Mouse (Mus musculus): ENCODE data around the gene Il1rl1. TPM values are rescaled to one million over a fixed set of nuclear protein-coding genes. Genes with fewer than 3 reads are reported as not detected.

Gene Il1rl1
- not detected in 2 replicates for polyA plus RNA-seq (2015; fragmentation: Nextera tagmentation; extraction: Ambion mirVana)

- Histone ChIP-seq H3K27me3 (no peaks in the 10 kb centered on the region), H3K36me3 (no peaks in the 10 kb centered on the region), H3K9me3 (no peaks in the 10 kb centered on the region), H3K4me3 (no peak within 1 kb of the TSS), H3K9ac (replicated peaks) (no peak within 1 kb of the TSS), H3K4me1 (no peaks in the 10 kb centered on the region), H3K27ac (replicated peaks) (no peak within 1 kb of the TSS), H3K4me2 (replicated peaks) (no peak within 1 kb of the TSS)
- 86% methylated on average over 5 of the region's 5 CpGs for WGBS
- no peak for ATAC-seq (replicated peaks)
Measured at GRCm38 (mm10) chr1:40428910-40429675, at the start of gene Il1rl1. Gene Il1rl1 (plus strand): TSS chr1:40429570.

DNA sequence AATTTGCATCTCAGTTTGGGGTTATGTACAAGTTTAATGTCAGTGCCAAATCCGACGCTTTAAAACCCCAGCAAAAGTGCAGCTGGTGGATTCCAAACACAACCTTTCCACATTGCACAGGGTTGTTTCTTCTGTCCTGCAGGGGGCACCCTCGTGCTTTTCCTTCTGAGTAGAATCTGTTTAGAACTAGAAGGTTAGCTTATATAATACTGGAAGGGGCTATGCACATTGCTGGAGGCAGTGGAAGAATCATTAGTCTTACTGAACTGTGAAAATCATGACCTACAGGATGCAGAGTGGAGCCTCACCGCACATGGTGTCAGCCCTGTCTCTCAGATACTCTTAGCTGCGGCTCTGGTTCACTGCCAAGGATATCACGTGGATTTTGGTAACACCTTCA, 49.3 kb upstream of the Il1rl1 start:
- no peaks in the 10 kb centered on the region for H3K9me3 ChIP-seq
- no peaks in the 10 kb centered on the region for H3K36me3 ChIP-seq
- 62% methylated on average over 6 of the region's 6 CpGs for WGBS
- H3K4me1 ChIP-seq, result no peaks in the 10 kb centered on the region
- H3K9ac ChIP-seq (replicated peaks), result no peak overlapping the region
- H3K4me2 ChIP-seq (replicated peaks), result no peak overlapping the region
- H3K27ac ChIP-seq (replicated peaks), result no peak overlapping the region
- no peaks in the 10 kb centered on the region for H3K27me3 ChIP-seq
- no peak overlapping the region for H3K4me3 ChIP-seq
- no peak for ATAC-seq (replicated peaks)

GRCm38 (mm10) chr1:40380990-40381389, 48.4 kb upstream of the Il1rl1 start:
- Histone ChIP-seq H3K9me3 (no peaks in the 10 kb centered on the region), H3K9ac (replicated peaks) (no peak overlapping the region), H3K4me2 (replicated peaks) (no peak overlapping the region), H3K27me3 (no peaks in the 10 kb centered on the region), H3K27ac (replicated peaks) (no peak overlapping the region), H3K4me3 (no peak overlapping the region), H3K36me3 (no peaks in the 10 kb centered on the region), H3K4me1 (no peaks in the 10 kb centered on the region)
- ATAC-seq (replicated peaks), result no peak
- WGBS, result 85% methylated on average over 11 of the region's 11 CpGs

DNA sequence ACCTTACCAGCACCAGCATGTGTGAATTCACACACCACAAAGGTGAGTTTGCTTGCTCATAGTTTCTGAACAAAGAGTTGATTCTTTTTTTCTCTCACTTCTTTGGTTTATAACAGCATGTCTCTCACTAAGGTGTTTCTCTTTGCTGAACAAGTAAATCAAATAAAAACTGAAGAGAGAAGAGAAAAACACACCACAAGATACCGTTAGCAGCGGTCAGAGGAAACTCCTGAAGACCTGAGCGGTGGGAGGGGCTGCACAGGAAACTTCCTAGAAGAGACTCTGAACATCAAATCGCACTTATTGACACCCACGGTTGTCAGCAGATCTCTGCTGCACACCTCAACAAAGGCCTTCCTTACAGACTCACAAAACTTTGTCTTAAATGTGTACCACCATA, 46.5 kb upstream of the Il1rl1 start:
- Histone ChIP-seq H3K27me3 (no peaks in the 10 kb centered on the region), H3K9ac (replicated peaks) (no peak overlapping the region), H3K27ac (replicated peaks) (no peak overlapping the region), H3K9me3 (no peaks in the 10 kb centered on the region), H3K4me3 (no peak overlapping the region), H3K4me1 (no peaks in the 10 kb centered on the region), H3K4me2 (replicated peaks) (no peak overlapping the region), H3K36me3 (no peaks in the 10 kb centered on the region)
- WGBS, result 91% methylated on average over 5 of the region's 5 CpGs
- ATAC-seq (replicated peaks), result no peak

DNA sequence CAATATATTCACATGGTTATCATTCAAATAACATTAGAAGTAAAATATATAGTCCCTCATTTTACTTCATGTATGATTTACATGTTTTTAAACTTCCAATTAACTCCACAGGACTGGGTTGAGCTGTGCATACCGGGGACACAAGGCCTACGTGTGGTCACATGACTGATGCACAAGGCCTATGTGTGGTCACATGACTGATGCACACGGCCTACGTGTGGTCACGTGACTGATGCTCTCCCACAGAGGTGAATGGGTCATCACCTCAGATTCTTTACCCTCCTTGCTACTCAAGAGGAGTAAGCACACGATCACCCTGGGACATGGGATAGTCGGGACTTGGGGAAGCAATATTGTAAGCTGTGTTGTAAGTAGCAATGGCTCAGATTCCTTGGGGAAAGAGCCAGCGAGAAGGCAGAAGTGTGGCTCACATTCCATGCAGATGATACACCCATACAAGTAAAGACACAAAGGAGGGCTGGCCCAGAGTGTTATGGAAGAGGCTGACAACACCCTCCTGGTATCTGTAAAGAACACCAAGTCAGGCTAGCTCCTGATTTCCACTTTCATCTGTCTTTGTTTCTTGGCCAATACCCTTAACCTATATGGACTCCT, 44.3 kb upstream of the Il1rl1 start:
- Histone ChIP-seq H3K27me3 (no peaks in the 10 kb centered on the region), H3K9me3 (no peaks in the 10 kb centered on the region), H3K36me3 (no peaks in the 10 kb centered on the region), H3K4me2 (replicated peaks) (no peak overlapping the region), H3K9ac (replicated peaks) (no peak overlapping the region), H3K4me1 (no peaks in the 10 kb centered on the region), H3K27ac (replicated peaks) (no peak overlapping the region), H3K4me3 (no peak overlapping the region)
- 92% methylated on average over 8 of the region's 8 CpGs for WGBS
- ATAC-seq (replicated peaks), result no peak

DNA sequence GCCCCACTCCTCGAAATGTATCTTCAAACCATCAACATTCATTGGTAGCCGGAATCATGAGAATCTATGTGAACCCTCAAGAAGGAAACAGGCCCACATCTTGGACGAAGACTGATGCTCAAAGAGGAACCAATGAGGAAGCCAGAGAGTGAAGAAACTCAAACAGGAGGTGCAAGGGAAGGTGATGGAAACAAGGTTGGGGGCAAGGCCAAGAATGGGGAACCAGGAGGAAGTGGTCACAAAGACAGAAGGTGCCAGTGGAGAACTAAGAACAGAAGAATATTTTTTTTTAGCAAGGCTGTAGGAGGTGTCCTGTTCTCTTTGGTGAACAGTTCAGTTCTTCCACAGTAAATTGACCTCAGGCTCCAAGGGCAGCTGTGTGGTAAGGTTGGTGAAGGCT, 38.0 kb upstream of the Il1rl1 start:
- H3K27ac ChIP-seq (replicated peaks), result no peak overlapping the region
- H3K36me3 ChIP-seq, result no peaks in the 10 kb centered on the region
- H3K4me2 ChIP-seq (replicated peaks), result no peak overlapping the region
- no peak overlapping the region for H3K9ac ChIP-seq (replicated peaks)
- no peaks in the 10 kb centered on the region for H3K9me3 ChIP-seq
- H3K4me3 ChIP-seq, result no peak overlapping the region
- H3K27me3 ChIP-seq, result no peaks in the 10 kb centered on the region
- ATAC-seq (replicated peaks), result no peak
- no peaks in the 10 kb centered on the region for H3K4me1 ChIP-seq
- WGBS, result 84% methylated on average over 3 of the region's 3 CpGs

GRCm38 (mm10) chr1:40392535-40392934, 36.8 kb upstream of the Il1rl1 start:
- H3K4me3 ChIP-seq, result no peak overlapping the region
- 87% methylated on average over 6 of the region's 6 CpGs for WGBS
- no peaks in the 10 kb centered on the region for H3K9me3 ChIP-seq
- H3K27ac ChIP-seq (replicated peaks), result no peak overlapping the region
- H3K4me1 ChIP-seq, result no peaks in the 10 kb centered on the region
- H3K27me3 ChIP-seq, result no peaks in the 10 kb centered on the region
- H3K9ac ChIP-seq (replicated peaks), result no peak overlapping the region
- H3K36me3 ChIP-seq, result no peaks in the 10 kb centered on the region
- ATAC-seq (replicated peaks), result no peak
- no peak overlapping the region for H3K4me2 ChIP-seq (replicated peaks)

DNA sequence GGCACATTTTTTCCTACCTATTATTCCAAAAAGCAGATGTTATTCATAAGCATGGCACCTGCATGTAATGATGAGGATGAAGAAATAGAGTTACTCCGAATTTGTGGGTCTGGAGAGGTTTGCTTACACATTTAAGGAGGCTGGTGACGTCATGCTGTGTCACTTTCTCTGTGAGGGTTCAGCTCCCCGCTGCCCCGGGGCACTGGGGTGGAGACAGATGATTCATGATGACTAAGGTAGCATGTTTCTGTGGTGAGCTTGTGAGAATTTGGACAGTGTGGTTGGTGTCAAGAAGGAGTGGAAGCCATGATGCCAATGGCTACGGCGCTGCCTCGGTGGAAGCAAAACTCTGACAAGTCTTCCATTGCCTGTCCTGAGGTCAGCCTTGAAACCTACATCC, 36.2 kb upstream of the Il1rl1 start:
- Histone ChIP-seq H3K4me3 (no peak overlapping the region), H3K9ac (replicated peaks) (no peak overlapping the region), H3K4me1 (no peaks in the 10 kb centered on the region), H3K4me2 (replicated peaks) (no peak overlapping the region), H3K27me3 (no peaks in the 10 kb centered on the region), H3K27ac (replicated peaks) (no peak overlapping the region), H3K9me3 (no peaks in the 10 kb centered on the region), H3K36me3 (no peaks in the 10 kb centered on the region)
- ATAC-seq (replicated peaks), result no peak
- 88% methylated on average over 7 of the region's 7 CpGs for WGBS

GRCm38 (mm10) chr1:40399639-40400038, 29.7 kb upstream of the Il1rl1 start:
- ATAC-seq (replicated peaks), result no peak
- Histone ChIP-seq H3K4me3 (no peak overlapping the region), H3K4me1 (no peaks in the 10 kb centered on the region), H3K36me3 (no peaks in the 10 kb centered on the region), H3K27me3 (no peaks in the 10 kb centered on the region), H3K9me3 (no peaks in the 10 kb centered on the region), H3K27ac (replicated peaks) (no peak overlapping the region), H3K9ac (replicated peaks) (no peak overlapping the region), H3K4me2 (replicated peaks) (no peak overlapping the region)
- 94% methylated on average over 6 of the region's 6 CpGs for WGBS

DNA sequence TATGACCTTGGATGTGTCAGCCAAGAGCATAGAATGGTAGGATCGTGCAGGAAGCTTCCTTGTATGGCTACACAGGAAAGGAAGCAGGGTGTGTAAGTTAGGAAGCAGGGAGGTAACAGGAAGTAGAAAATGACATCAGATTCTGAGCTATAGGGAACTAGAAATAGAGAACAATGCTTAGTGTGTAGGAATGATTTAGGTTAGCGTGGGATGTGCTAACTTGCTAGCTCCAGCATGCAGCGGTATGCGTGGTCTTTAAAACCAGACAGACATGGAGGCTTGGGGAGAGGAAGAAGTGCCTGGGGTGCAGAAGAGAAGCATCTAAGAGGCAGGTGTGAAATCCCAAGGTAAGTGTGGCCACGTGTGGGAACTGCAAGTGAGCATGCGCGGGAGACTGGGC, 24.7 kb upstream of the Il1rl1 start:
- ATAC-seq (replicated peaks), result no peak
- no peaks in the 10 kb centered on the region for H3K36me3 ChIP-seq
- no peak overlapping the region for H3K27ac ChIP-seq (replicated peaks)
- H3K4me1 ChIP-seq, result no peaks in the 10 kb centered on the region
- H3K4me2 ChIP-seq (replicated peaks), result no peak overlapping the region
- no peak overlapping the region for H3K9ac ChIP-seq (replicated peaks)
- H3K4me3 ChIP-seq, result no peak overlapping the region
- H3K9me3 ChIP-seq, result no peaks in the 10 kb centered on the region
- no peaks in the 10 kb centered on the region for H3K27me3 ChIP-seq
- 83% methylated on average over 7 of the region's 7 CpGs for WGBS

DNA sequence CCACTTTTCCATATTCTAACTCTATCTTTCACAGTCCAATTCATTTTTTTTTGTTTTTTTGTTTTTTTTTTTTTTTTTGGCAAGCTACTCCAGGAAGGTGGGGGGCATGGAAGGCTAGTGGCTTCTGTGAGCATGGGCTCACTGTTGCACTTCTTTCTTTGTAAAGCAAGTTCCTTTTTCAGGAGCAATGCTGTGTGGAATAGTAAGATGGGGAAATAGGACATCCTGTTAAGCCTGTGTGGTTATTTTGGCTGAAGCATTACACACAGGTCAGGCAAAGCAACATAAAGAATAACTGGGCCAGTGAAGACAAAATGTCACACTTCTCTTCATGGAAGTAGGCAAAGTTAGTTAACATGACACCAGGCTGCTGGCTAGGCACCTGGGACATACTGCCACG, 19.5 kb upstream of the Il1rl1 start:
- Histone ChIP-seq H3K27me3 (no peaks in the 10 kb centered on the region), H3K27ac (replicated peaks) (no peak overlapping the region), H3K36me3 (no peaks in the 10 kb centered on the region), H3K4me2 (replicated peaks) (no peak overlapping the region), H3K9ac (replicated peaks) (no peak overlapping the region), H3K4me3 (no peak overlapping the region), H3K9me3 (no peaks in the 10 kb centered on the region), H3K4me1 (no peaks in the 10 kb centered on the region)
- 58% methylated on average over 1 of the region's 1 CpGs for WGBS
- ATAC-seq (replicated peaks), result no peak

- Histone ChIP-seq H3K4me3 (no peak overlapping the region), H3K27ac (replicated peaks) (no peak overlapping the region), H3K4me1 (no peaks in the 10 kb centered on the region), H3K9me3 (no peaks in the 10 kb centered on the region), H3K27me3 (no peaks in the 10 kb centered on the region), H3K4me2 (replicated peaks) (no peak overlapping the region), H3K36me3 (no peaks in the 10 kb centered on the region), H3K9ac (replicated peaks) (no peak overlapping the region)
- ATAC-seq (replicated peaks), result no peak
- WGBS, result 92% methylated on average over 1 of the region's 1 CpGs
Measured at GRCm38 (mm10) chr1:40413039-40413438, 16.3 kb upstream of the Il1rl1 start.

DNA sequence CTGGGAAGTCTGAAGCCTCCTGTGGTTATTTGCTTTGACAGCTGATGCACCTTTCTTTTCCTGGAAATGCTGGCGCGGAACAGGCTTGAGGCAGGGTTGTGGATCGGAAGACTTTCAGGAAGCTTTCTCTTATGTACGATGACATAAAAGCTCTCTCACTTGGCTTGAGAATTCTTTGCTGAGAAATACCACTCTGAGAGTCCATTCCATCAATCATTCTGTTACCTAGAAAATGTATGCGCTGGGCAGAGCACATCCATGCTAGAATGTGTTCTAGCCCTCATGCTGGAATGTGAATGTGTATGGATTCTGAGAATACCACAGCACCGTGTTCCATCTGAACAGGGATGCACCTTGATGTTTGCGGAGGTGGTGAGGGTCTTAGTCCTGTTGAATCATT, 15.1 kb upstream of the Il1rl1 start:
- H3K4me3 ChIP-seq, result no peak overlapping the region
- no peak for ATAC-seq (replicated peaks)
- no peaks in the 10 kb centered on the region for H3K9me3 ChIP-seq

More for the DNA sequence above, 15.1 kb upstream of the Il1rl1 start:
- WGBS, result 86% methylated on average over 7 of the region's 7 CpGs
- no peak overlapping the region for H3K9ac ChIP-seq (replicated peaks)
- H3K4me1 ChIP-seq, result no peaks in the 10 kb centered on the region
- no peaks in the 10 kb centered on the region for H3K36me3 ChIP-seq
- no peak overlapping the region for H3K4me2 ChIP-seq (replicated peaks)
- no peaks in the 10 kb centered on the region for H3K27me3 ChIP-seq
- H3K27ac ChIP-seq (replicated peaks), result no peak overlapping the region
